Mouse (Mus musculus): Measurements from ENCODE around the gene Grik3.

DNA sequence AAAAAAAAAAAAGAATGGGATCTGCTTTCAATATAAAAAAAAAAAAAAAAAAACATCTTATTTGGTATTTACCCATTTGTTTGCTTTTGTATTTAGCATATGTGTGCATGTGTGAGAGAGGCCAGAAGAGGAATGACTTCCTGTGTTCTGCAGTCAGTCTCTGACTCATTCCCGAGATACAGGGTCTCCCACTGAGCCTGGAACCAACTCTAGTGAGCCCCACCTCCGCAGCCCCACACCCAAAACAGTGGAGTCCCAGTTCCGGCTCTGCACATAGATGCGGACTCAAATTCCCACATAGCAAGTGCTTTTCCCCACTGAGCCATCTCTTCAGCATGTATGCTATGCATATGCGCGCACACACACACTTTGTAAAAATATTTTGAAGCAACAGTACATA, 115.6 kb downstream of the Grik3 start:
- TF ChIP-seq GATA1 (IDR thresholded peaks at IDR 0.05; ENCODE audit: low read length) (no peak), TAL1 (IDR thresholded peaks at IDR 0.05; ENCODE audit: low read length) (no peak)
